Mouse (Mus musculus): ENCODE measurements around the gene Chn1. TPM values are rescaled to one million over a fixed set of nuclear protein-coding genes. Genes with fewer than 3 reads are reported as not detected.
A peak's percentile ranks its signal among the peaks of the same experiment; 100 is the strongest.

Chn1 gene
- polyA plus RNA-seq, 2 experiments = 0.34 to 0.70 TPM

DNA sequence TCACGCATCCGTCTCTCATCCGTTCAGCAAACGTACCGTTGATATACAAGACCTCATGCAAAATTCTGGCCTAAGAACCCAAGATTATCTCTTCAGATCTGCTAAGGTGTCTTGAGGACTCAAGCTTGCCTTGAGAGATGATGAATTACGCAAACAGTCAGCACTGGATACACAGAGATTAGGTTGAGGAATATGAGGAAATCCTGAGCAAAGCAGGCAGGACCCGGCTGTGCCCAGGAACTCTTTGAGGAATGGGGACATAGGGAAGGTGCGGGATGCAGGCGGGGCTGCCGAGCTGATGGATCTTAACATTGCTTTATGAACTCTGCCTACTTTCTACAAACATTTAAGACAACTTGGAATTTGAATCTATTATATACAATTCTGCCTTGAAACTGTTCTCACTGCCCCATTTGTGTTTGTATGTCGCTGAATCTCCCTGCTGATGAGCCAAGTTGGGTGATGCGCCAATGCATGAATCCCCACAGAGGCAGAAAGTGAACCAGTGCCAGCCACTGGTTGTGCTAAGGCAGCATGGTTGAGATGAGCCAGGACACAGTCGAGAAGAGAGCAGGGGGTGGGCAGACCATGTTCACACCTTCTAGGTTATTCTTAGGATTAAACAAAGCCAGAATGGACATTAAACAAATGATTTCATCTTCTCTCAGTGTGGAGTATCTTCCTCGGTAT lies 5.3 kb upstream of the Chn1 start:
- H3K9me3 ChIP-seq (ENCODE audit: control insufficient read depth, low read length) = no peaks in the 10 kb centered on the region
- no peaks in the 10 kb centered on the region for H3K36me3 ChIP-seq (replicated peaks; ENCODE audit: control insufficient read depth, insufficient read depth, low read depth)
- 0 out of 4 replicates have a peak, but pooled peaks cover 0 to 2% of the 10 kb centered on the region in 2 experiments for H3K4me1 ChIP-seq (replicated peaks; ENCODE audit: control insufficient read depth in 2 of 2, insufficient read depth in 2 of 2, low read length in 1 of 2)
- ATAC-seq (ENCODE audit: insufficient read depth) (no peak), DNase-seq (ENCODE audit: low read depth in 3 of 3, low spot score in 3 of 3) (no peak)
- H3K4me2 ChIP-seq (ENCODE audit: low read depth) = no peak overlapping the region
- H3K9ac ChIP-seq (replicated peaks) = no peak overlapping the region
- H3K27ac ChIP-seq = no peak overlapping the region
- TF ChIP-seq EP300 (IDR thresholded peaks at IDR 0.05; ENCODE audit: low read depth) (no peak), CTCF (IDR thresholded peaks at IDR 0.05; ENCODE audit: low read depth) (no peak)
- WGBS (ENCODE audit: insufficient replicate concordance) = 62% methylated on average over 14 of the region's 14 CpGs
- H3K4me3 ChIP-seq (ENCODE audit: insufficient read depth in 1 of 2, low read depth in 2 of 2, low read length in 2 of 2) = no peak overlapping the region
- peaks cover 26% of the 10 kb centered on the region for H3K27me3 ChIP-seq (ENCODE audit: control insufficient read depth, insufficient read depth, low read length)

DNA sequence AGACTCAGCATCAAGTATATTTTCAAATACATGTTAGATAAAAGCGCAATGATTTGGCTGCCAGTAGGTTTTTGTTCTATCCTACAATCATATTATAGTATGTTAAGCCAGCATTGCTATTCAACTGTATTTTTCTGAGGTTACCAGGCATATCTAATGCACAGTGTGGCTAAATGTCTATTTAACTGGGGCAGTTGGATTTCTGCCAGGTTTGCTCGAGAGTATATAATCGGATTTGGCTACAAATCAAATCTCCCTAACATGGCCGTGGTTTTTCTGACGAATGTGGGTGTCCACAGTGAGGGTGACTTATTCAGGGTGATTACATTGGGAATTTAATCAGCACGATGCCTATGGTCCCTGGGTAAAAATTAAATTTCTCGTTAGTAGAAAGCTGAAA lies 4.7 kb upstream of the Chn1 start:
- WGBS (ENCODE audit: insufficient replicate concordance) = 63% methylated on average over 7 of the region's 7 CpGs
- H3K4me2 ChIP-seq (ENCODE audit: low read depth) = no peak overlapping the region
- H3K27ac ChIP-seq = no peak overlapping the region
- H3K36me3 ChIP-seq (replicated peaks; ENCODE audit: control insufficient read depth, insufficient read depth, low read depth) = no peaks in the 10 kb centered on the region
- H3K4me1 ChIP-seq (replicated peaks; ENCODE audit: control insufficient read depth in 2 of 2, insufficient read depth in 2 of 2, low read length in 1 of 2) = 0 out of 4 replicates have a peak, but pooled peaks cover 0 to 2% of the 10 kb centered on the region in 2 experiments
- no peak overlapping the region for H3K4me3 ChIP-seq (ENCODE audit: insufficient read depth in 1 of 2, low read depth in 2 of 2, low read length in 2 of 2)
- H3K27me3 ChIP-seq (ENCODE audit: control insufficient read depth, insufficient read depth, low read length) = peaks cover 32% of the 10 kb centered on the region
- no peak for TF ChIP-seq CTCF (IDR thresholded peaks at IDR 0.05; ENCODE audit: low read depth)
- TF ChIP-seq EP300 (IDR thresholded peaks at IDR 0.05; ENCODE audit: low read depth) = no peak
- ATAC-seq (ENCODE audit: insufficient read depth) (no peak), DNase-seq (ENCODE audit: low read depth in 3 of 3, low spot score in 3 of 3) (no peak)
- H3K9ac ChIP-seq (replicated peaks) = no peak overlapping the region
- no peaks in the 10 kb centered on the region for H3K9me3 ChIP-seq (ENCODE audit: control insufficient read depth, low read length)

- Histone ChIP-seq H3K4me3 (ENCODE audit: insufficient read depth in 1 of 2, low read depth in 2 of 2, low read length in 2 of 2) (no peak overlapping the region), H3K4me1 (replicated peaks; ENCODE audit: control insufficient read depth in 2 of 2, insufficient read depth in 2 of 2, low read length in 1 of 2) (0 out of 4 replicates have a peak, but pooled peaks cover 0 to 2% of the 10 kb centered on the region in 2 experiments), H3K27ac (no peak overlapping the region), H3K36me3 (replicated peaks; ENCODE audit: control insufficient read depth, insufficient read depth, low read depth) (no peaks in the 10 kb centered on the region), H3K9ac (replicated peaks) (no peak overlapping the region), H3K27me3 (ENCODE audit: control insufficient read depth, insufficient read depth, low read length) (peaks cover 39% of the 10 kb centered on the region), H3K4me2 (ENCODE audit: low read depth) (no peak overlapping the region), H3K9me3 (ENCODE audit: control insufficient read depth, low read length) (no peaks in the 10 kb centered on the region)
- DNase-seq (ENCODE audit: low read depth in 3 of 3, low spot score in 3 of 3) (no peak), ATAC-seq (ENCODE audit: insufficient read depth) (no peak)
- 51% methylated on average over 4 of the region's 4 CpGs for whole genome bisulfite sequencing (ENCODE audit: insufficient replicate concordance)
- no peak for TF ChIP-seq EP300 (IDR thresholded peaks at IDR 0.05; ENCODE audit: low read depth)
- TF ChIP-seq CTCF (IDR thresholded peaks at IDR 0.05; ENCODE audit: low read depth) = no peak
These were observed 4.0 kb upstream of the Chn1 start for GRCm38 (mm10) chr2:73779016-73779595.

DNA sequence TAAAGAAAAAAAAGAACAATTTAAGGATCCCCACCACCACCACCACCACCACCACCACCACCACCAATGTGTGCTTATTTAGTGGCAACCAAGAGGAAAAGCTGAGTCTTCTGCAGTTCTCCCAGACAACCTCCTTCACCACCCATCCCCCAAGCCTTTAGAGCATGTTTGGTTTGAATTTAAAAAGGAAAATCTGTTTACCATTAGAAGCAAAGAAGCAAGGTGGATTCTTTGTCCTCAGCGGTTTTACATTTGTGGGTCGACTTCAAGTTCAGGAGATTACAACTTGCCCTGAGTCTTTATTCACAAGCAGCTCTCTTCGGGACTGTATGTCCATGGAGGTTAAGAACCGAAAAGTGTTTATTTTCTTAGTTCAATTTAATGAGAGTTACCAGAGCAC lies 1.8 kb upstream of the Chn1 start:
- DNase-seq (ENCODE audit: low read depth in 3 of 3, low spot score in 3 of 3) (no peak), ATAC-seq (ENCODE audit: insufficient read depth) (no peak)
- Histone ChIP-seq H3K9me3 (ENCODE audit: control insufficient read depth, low read length) (no peaks in the 10 kb centered on the region), H3K27me3 (ENCODE audit: control insufficient read depth, insufficient read depth, low read length) (peaks cover 49% of the 10 kb centered on the region), H3K4me2 (ENCODE audit: low read depth) (no peak overlapping the region), H3K27ac (no peak overlapping the region), H3K36me3 (replicated peaks; ENCODE audit: control insufficient read depth, insufficient read depth, low read depth) (no peaks in the 10 kb centered on the region), H3K4me1 (replicated peaks; ENCODE audit: control insufficient read depth in 2 of 2, insufficient read depth in 2 of 2, low read length in 1 of 2) (0 out of 4 replicates have a peak, but pooled peaks cover 0 to 2% of the 10 kb centered on the region in 2 experiments), H3K4me3 (ENCODE audit: insufficient read depth in 1 of 2, low read depth in 2 of 2, low read length in 2 of 2) (no peak overlapping the region), H3K9ac (replicated peaks) (no peak overlapping the region)
- WGBS (ENCODE audit: insufficient replicate concordance) = 39% methylated on average over 4 of the region's 4 CpGs
- TF ChIP-seq CTCF (IDR thresholded peaks at IDR 0.05; ENCODE audit: low read depth) = no peak
- TF ChIP-seq EP300 (IDR thresholded peaks at IDR 0.05; ENCODE audit: low read depth) = no peak

DNA sequence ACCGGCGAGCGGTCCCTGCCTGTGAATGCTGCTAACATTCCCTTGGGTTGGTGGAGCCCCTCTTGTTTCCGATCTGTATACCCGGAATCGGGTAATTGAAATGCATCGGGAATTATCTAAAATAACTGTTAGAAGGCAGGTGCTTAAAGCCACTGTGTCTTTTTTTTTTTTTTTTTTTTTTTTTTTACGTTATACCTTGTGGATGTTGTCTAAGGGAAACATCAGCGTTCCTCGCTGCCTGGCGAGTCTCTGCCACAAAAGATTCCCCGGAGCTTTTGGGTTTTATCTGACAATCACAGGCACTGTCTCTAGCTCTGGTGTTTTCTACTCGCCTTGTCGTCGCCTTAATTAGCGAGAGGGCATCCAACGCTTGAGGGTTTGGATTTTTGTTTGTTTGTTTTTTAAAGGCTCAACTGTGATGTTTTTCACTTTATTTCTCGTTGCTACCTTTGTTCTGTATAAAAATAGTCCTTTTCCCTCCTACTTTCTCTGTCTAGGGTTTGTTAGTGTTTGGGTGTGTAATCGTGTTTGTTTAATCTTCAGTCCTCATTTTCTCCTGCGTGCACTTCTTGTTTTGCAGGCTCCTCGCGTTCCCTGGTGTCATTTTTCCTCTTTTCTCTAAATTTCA lies 651 bp upstream of the Chn1 start:
- no peak overlapping the region for H3K27ac ChIP-seq
- H3K4me3 ChIP-seq (ENCODE audit: insufficient read depth in 1 of 2, low read depth in 2 of 2, low read length in 2 of 2) = peak overlapping the region; percentile 63 to 68
- peak overlapping the region; percentile 85 for H3K4me2 ChIP-seq (ENCODE audit: low read depth)
- H3K36me3 ChIP-seq (replicated peaks; ENCODE audit: control insufficient read depth, insufficient read depth, low read depth) = no peaks in the 10 kb centered on the region
- 0 out of 4 replicates have a peak, but pooled peaks cover 0 to 2% of the 10 kb centered on the region in 2 experiments for H3K4me1 ChIP-seq (replicated peaks; ENCODE audit: control insufficient read depth in 2 of 2, insufficient read depth in 2 of 2, low read length in 1 of 2)
- ATAC-seq (ENCODE audit: insufficient read depth) (no peak), DNase-seq (ENCODE audit: low read depth in 3 of 3, low spot score in 3 of 3) (peak in 1 of 3 experiments; percentile 26)
- TF ChIP-seq CTCF (IDR thresholded peaks at IDR 0.05; ENCODE audit: low read depth) = no peak
- no peak for TF ChIP-seq EP300 (IDR thresholded peaks at IDR 0.05; ENCODE audit: low read depth)
- H3K9ac ChIP-seq (replicated peaks) = no peak overlapping the region
- 1% methylated on average over 22 of the region's 22 CpGs for WGBS (ENCODE audit: insufficient replicate concordance)
- no peaks in the 10 kb centered on the region for H3K9me3 ChIP-seq (ENCODE audit: control insufficient read depth, low read length)
- peaks cover 49% of the 10 kb centered on the region for H3K27me3 ChIP-seq (ENCODE audit: control insufficient read depth, insufficient read depth, low read length)
